Mouse (Mus musculus) hindbrain, embryonic 15.5 days (tissue): ENCODE results near the gene Topors. TPM values are rescaled to one million over a fixed set of nuclear protein-coding genes. Genes with fewer than 3 reads are reported as not detected.

Experiments
- ATAC-seq: fragments of 200-750 bp; cut with Nextera tagmentation; 2 replicates; pipeline ENCODE4 v1.8.0; 2017; ENCODE audit warnings: low read depth, moderate number of reproducible peaks, moderate TSS enrichment; ENCODE audit not compliant: low FRiP score
- H3K27ac ChIP-seq: fragments of 300-500 bp; sonication (generic); replicated peaks from 2 replicates; pipeline ENCODE4 v1.5.1; 2015; ENCODE audit warnings: mild to moderate bottlenecking, inconsistent platforms
- H3K27me3 ChIP-seq: fragments of 300-500 bp; sonication (generic); 2 replicates; pipeline ENCODE4 v1.6.1; 2015; ENCODE audit warnings: control low read depth, inconsistent platforms
- H3K36me3 ChIP-seq: fragments of 300-500 bp; sonication (generic); 2 replicates; pipeline ENCODE4 v1.6.1; 2015; ENCODE audit warnings: control low read depth, inconsistent platforms
- H3K4me1 ChIP-seq: fragments of 300-500 bp; sonication (generic); replicated peaks from 2 replicates; pipeline ENCODE4 v1.6.1; 2015; ENCODE audit warnings: control low read depth, inconsistent platforms
- H3K4me2 ChIP-seq: fragments of 300-500 bp; sonication (generic); 2 replicates; pipeline ENCODE4 v1.6.1; 2015; ENCODE audit warnings: moderate library complexity, mild to moderate bottlenecking, inconsistent platforms
- H3K4me3 ChIP-seq: fragments of 300-500 bp; sonication (generic); 2 replicates; pipeline ENCODE4 v1.5.1; 2015; ENCODE audit warnings: mild to moderate bottlenecking, inconsistent platforms
- H3K9ac ChIP-seq: fragments of 300-500 bp; sonication (generic); 2 replicates; pipeline ENCODE4 v1.6.1; 2015; ENCODE audit warnings: inconsistent platforms
- H3K9me3 ChIP-seq: fragments of 300-500 bp; sonication (generic); 2 replicates; pipeline ENCODE4 v1.6.1; 2016; ENCODE audit warnings: control low read depth, inconsistent platforms
- WGBS: fragments of 180-500 bp; shearing (Covaris S2); methylation state at CpG from one replicate; pipeline ENCODE4 v1.1.7; 2015; 5-methylcytosine and 5-hydroxymethylcytosine counted together
- polyA plus RNA-seq: library from polyadenylated mRNA; unstranded; fragments of >200 nt; fragmentation: Nextera tagmentation; extraction: Ambion mirVana; gene quantifications from 2 replicates; pipeline ENCODE4 v1.2.1, GENCODE M21; 2015

The Topors gene
- polyA plus RNA-seq, 1 experiment from 2014 or later = 29.2 TPM

GRCm38 (mm10) chr4:40285582-40285981 is 15.9 kb upstream of the Topors start:
- Histone ChIP-seq H3K4me1 (no peaks in the 10 kb centered on the region), H3K9me3 (no peaks in the 10 kb centered on the region), H3K4me3 (no peak overlapping the region), H3K27me3 (no peaks in the 10 kb centered on the region), H3K27ac (no peak overlapping the region), H3K9ac (no peak overlapping the region), H3K36me3 (no peaks in the 10 kb centered on the region), H3K4me2 (no peak overlapping the region)
- ATAC-seq = no peak
- 22% methylated on average over 4 of the region's 4 CpGs for WGBS

GRCm38 (mm10) chr4:40279276-40279900 is 9.7 kb upstream of the Topors start, which contains the start of gene Ndufb6:
Ndufb6 (minus strand) TSS chr4:40279421.
- peaks cover 12% of the 10 kb centered on the region for H3K4me1 ChIP-seq
- H3K27ac ChIP-seq = peak within 1 kb of the TSS; percentile 73
- H3K4me3 ChIP-seq = peak within 1 kb of the TSS; percentile 94
- peak; percentile 96 for ATAC-seq
- WGBS = under 1% methylated on average over 36 of the region's 36 CpGs
- H3K36me3 ChIP-seq = peaks cover 17% of the 10 kb centered on the region; the same call in 1 of the 2 replicates
- H3K4me2 ChIP-seq = peak within 1 kb of the TSS; percentile 73
- peak within 1 kb of the TSS; percentile 81 for H3K9ac ChIP-seq
- no peaks in the 10 kb centered on the region for H3K27me3 ChIP-seq
- no peaks in the 10 kb centered on the region for H3K9me3 ChIP-seq

GRCm38 (mm10) chr4:40278880-40279275 is 9.2 kb upstream of the Topors start:
- peak; percentile 81 for ATAC-seq
- no peaks in the 10 kb centered on the region for H3K27me3 ChIP-seq
- no peaks in the 10 kb centered on the region for H3K9me3 ChIP-seq

GRCm38 (mm10) chr4:40268835-40269234 is 815 bp downstream of the Topors start:
- H3K4me2 ChIP-seq = peak overlapping the region; percentile 83
- peak overlapping the region; percentile 96 for H3K27ac ChIP-seq
- H3K9me3 ChIP-seq = no peaks in the 10 kb centered on the region
- peak overlapping the region; percentile 79 for H3K4me3 ChIP-seq
- 2% methylated on average over 16 of the region's 16 CpGs for WGBS
- peaks cover 16% of the 10 kb centered on the region; the same call in 1 of the 2 replicates for H3K36me3 ChIP-seq
- H3K27me3 ChIP-seq = no peaks in the 10 kb centered on the region
- H3K9ac ChIP-seq = peak overlapping the region; percentile 69
- H3K4me1 ChIP-seq = peaks cover 24% of the 10 kb centered on the region
- no peak for ATAC-seq

More at GRCm38 (mm10) chr4:40278880-40279275, 9.2 kb upstream of the Topors start:
- H3K4me1 ChIP-seq = peaks cover 12% of the 10 kb centered on the region
- H3K36me3 ChIP-seq = peaks cover 18% of the 10 kb centered on the region; the same call in 1 of the 2 replicates
- H3K4me2 ChIP-seq = peak overlapping the region; percentile 73
- peak overlapping the region; percentile 55; the same call in 1 of the 2 replicates for H3K27ac ChIP-seq
- 1% methylated on average over 21 of the region's 21 CpGs for WGBS
- H3K9ac ChIP-seq = peak overlapping the region; percentile 81
- peak overlapping the region; percentile 94 for H3K4me3 ChIP-seq

GRCm38 (mm10) chr4:40268204-40268813 is 1.3 kb downstream of the Topors start:
- Histone ChIP-seq H3K4me2 (peak overlapping the region; percentile 83), H3K4me3 (peak overlapping the region; percentile 79), H3K36me3 (peaks cover 12% of the 10 kb centered on the region; the same call in 1 of the 2 replicates), H3K4me1 (peaks cover 24% of the 10 kb centered on the region), H3K9me3 (no peaks in the 10 kb centered on the region), H3K27me3 (no peaks in the 10 kb centered on the region), H3K27ac (peak overlapping the region; percentile 96), H3K9ac (peak overlapping the region; percentile 69)
- ATAC-seq = peak; percentile 84
- WGBS = under 1% methylated on average over 49 of the region's 50 CpGs

GRCm38 (mm10) chr4:40267681-40268080 is 2.0 kb downstream of the Topors start:
- peaks cover 10% of the 10 kb centered on the region for H3K36me3 ChIP-seq
- peak overlapping the region; percentile 69 for H3K9ac ChIP-seq
- no peaks in the 10 kb centered on the region for H3K9me3 ChIP-seq
- H3K27ac ChIP-seq = peak overlapping the region; percentile 96
- H3K4me1 ChIP-seq = peaks cover 24% of the 10 kb centered on the region
- H3K27me3 ChIP-seq = no peaks in the 10 kb centered on the region
- H3K4me3 ChIP-seq = peak overlapping the region; percentile 79
- WGBS = 64% methylated on average over 7 of the region's 7 CpGs
- peak; percentile 1; the same call in 1 of the 2 replicates for ATAC-seq
- H3K4me2 ChIP-seq = peak overlapping the region; percentile 83

- Histone ChIP-seq H3K27me3 (no peaks in the 10 kb centered on the region), H3K36me3 (peaks cover 36% of the 10 kb centered on the region), H3K4me2 (no peak overlapping the region), H3K27ac (no peak overlapping the region), H3K4me3 (no peak overlapping the region), H3K9ac (no peak overlapping the region), H3K4me1 (peaks cover 18% of the 10 kb centered on the region), H3K9me3 (no peaks in the 10 kb centered on the region)
- WGBS = 97% methylated on average over 1 of the region's 1 CpGs
- ATAC-seq = no peak
Observed at GRCm38 (mm10) chr4:40264321-40264720, 5.3 kb downstream of the Topors start.

GRCm38 (mm10) chr4:40254385-40255103 is 15.1 kb downstream of the Topors start:
- 86% methylated on average over 8 of the region's 8 CpGs for WGBS
- Histone ChIP-seq H3K9ac (no peak overlapping the region), H3K9me3 (no peaks in the 10 kb centered on the region), H3K4me2 (no peak overlapping the region), H3K4me3 (no peak overlapping the region), H3K27me3 (no peaks in the 10 kb centered on the region), H3K4me1 (no peaks in the 10 kb centered on the region), H3K36me3 (peaks cover 13% of the 10 kb centered on the region), H3K27ac (no peak overlapping the region)
- no peak for ATAC-seq

- no peak overlapping the region for H3K4me2 ChIP-seq
- H3K9me3 ChIP-seq = no peaks in the 10 kb centered on the region
- H3K4me1 ChIP-seq = no peaks in the 10 kb centered on the region
- H3K4me3 ChIP-seq = no peak overlapping the region
- no peaks in the 10 kb centered on the region for H3K27me3 ChIP-seq
- no peak for ATAC-seq
- H3K27ac ChIP-seq = no peak overlapping the region
- no peak overlapping the region for H3K9ac ChIP-seq
- peaks cover 6% of the 10 kb centered on the region; the same call in 1 of the 2 replicates for H3K36me3 ChIP-seq
- WGBS = 84% methylated on average over 2 of the region's 2 CpGs
Observed at GRCm38 (mm10) chr4:40253766-40254165, 15.9 kb downstream of the Topors start.

- no peak overlapping the region for H3K27ac ChIP-seq
- H3K4me1 ChIP-seq = no peaks in the 10 kb centered on the region
- H3K4me2 ChIP-seq = no peak overlapping the region
- no peaks in the 10 kb centered on the region for H3K36me3 ChIP-seq
- WGBS = 92% methylated on average over 5 of the region's 5 CpGs
- ATAC-seq = no peak
- H3K27me3 ChIP-seq = no peaks in the 10 kb centered on the region
- H3K9me3 ChIP-seq = no peaks in the 10 kb centered on the region
- H3K4me3 ChIP-seq = no peak overlapping the region
- no peak overlapping the region for H3K9ac ChIP-seq
Observed at GRCm38 (mm10) chr4:40250984-40251383, 18.7 kb downstream of the Topors start.

- Histone ChIP-seq H3K27ac (no peak overlapping the region), H3K4me3 (no peak overlapping the region), H3K4me1 (peaks cover 10% of the 10 kb centered on the region), H3K9ac (no peak overlapping the region), H3K36me3 (no peaks in the 10 kb centered on the region), H3K4me2 (no peak overlapping the region), H3K27me3 (no peaks in the 10 kb centered on the region), H3K9me3 (no peaks in the 10 kb centered on the region)
- 88% methylated on average over 8 of the region's 8 CpGs for WGBS
- no peak for ATAC-seq
Observed at GRCm38 (mm10) chr4:40244035-40244434, 25.6 kb downstream of the Topors start.

- H3K4me3 ChIP-seq = no peak overlapping the region
- ATAC-seq = no peak
- peaks cover 17% of the 10 kb centered on the region for H3K4me1 ChIP-seq
- no peak overlapping the region for H3K4me2 ChIP-seq
- no peak overlapping the region for H3K9ac ChIP-seq
- no peaks in the 10 kb centered on the region for H3K9me3 ChIP-seq
- H3K36me3 ChIP-seq = no peaks in the 10 kb centered on the region
- H3K27me3 ChIP-seq = no peaks in the 10 kb centered on the region
- no peak overlapping the region for H3K27ac ChIP-seq
- 84% methylated on average over 4 of the region's 4 CpGs for WGBS
Observed at GRCm38 (mm10) chr4:40243006-40243405, 26.6 kb downstream of the Topors start.
